Mouse (Mus musculus): ENCODE measurements at regions not wholly inside any gene's neighbourhood (a gene's known extent, or its start where the extent isn't known, plus 50 kb on each side); places are given as distances from the start of the nearest gene placed in this dataset.
A peak's percentile ranks its signal among the peaks of the same experiment; 100 is the strongest.
"Not testable (repeated sequence)": the region's sequence is repeated elsewhere in the genome, so short reads cannot be mapped to it uniquely, and the experiment has no call there.

- no peaks in the 10 kb centered on the region for H3K4me1 ChIP-seq (replicated peaks; ENCODE audit: control insufficient read depth, insufficient read depth, low read length)
- H3K9me3 ChIP-seq (ENCODE audit: control insufficient read depth) = no peaks in the 10 kb centered on the region
- no peak overlapping the region for H3K4me2 ChIP-seq (replicated peaks; ENCODE audit: low read depth)
- H3K4me3 ChIP-seq (ENCODE audit: low read depth, low read length) = no peak overlapping the region
- WGBS = 67% methylated on average over 3 of the region's 3 CpGs
- H3K9ac ChIP-seq (ENCODE audit: low read depth, low read length) = no peak overlapping the region
- no peak overlapping the region for H3K27ac ChIP-seq (ENCODE audit: low read depth, low read length)
- H3K36me3 ChIP-seq (ENCODE audit: control insufficient read depth, insufficient read depth) = no peaks in the 10 kb centered on the region
- no peak for TF ChIP-seq CTCF (IDR thresholded peaks at IDR 0.05; ENCODE audit: low read depth)
- H3K27me3 ChIP-seq (replicated peaks; ENCODE audit: control insufficient read depth, insufficient read depth, low read length) = no peaks in the 10 kb centered on the region
- ATAC-seq = no peak
These were observed 142.8 kb upstream of the Hes1 start for GRCm38 (mm10) chr16:29921385-29921784.

- not testable (repeated sequence) for H3K36me3 ChIP-seq (ENCODE audit: control insufficient read depth, insufficient read depth); H3K4me1 ChIP-seq (replicated peaks; ENCODE audit: control insufficient read depth, insufficient read depth, low read length); ATAC-seq; H3K9ac ChIP-seq (ENCODE audit: low read depth, low read length); H3K27ac ChIP-seq (ENCODE audit: low read depth, low read length); H3K27me3 ChIP-seq (replicated peaks; ENCODE audit: control insufficient read depth, insufficient read depth, low read length); H3K4me3 ChIP-seq (ENCODE audit: low read depth, low read length); H3K4me2 ChIP-seq (replicated peaks; ENCODE audit: low read depth); H3K9me3 ChIP-seq (ENCODE audit: control insufficient read depth)
- WGBS = 48% methylated on average over 11 of the region's 11 CpGs
These were observed 136.9 kb upstream of the Hes1 start for GRCm38 (mm10) chr16:29927276-29927675.

GRCm38 (mm10) chr16:29928291-29928690 lies 135.9 kb upstream of the Hes1 start:
- no peaks in the 10 kb centered on the region for H3K27me3 ChIP-seq (replicated peaks; ENCODE audit: control insufficient read depth, insufficient read depth, low read length)
- H3K9ac ChIP-seq (ENCODE audit: low read depth, low read length) = no peak overlapping the region
- ATAC-seq = no peak
- H3K36me3 ChIP-seq (ENCODE audit: control insufficient read depth, insufficient read depth) = no peaks in the 10 kb centered on the region
- no peak overlapping the region for H3K4me2 ChIP-seq (replicated peaks; ENCODE audit: low read depth)
- H3K4me3 ChIP-seq (ENCODE audit: low read depth, low read length) = no peak overlapping the region
- H3K4me1 ChIP-seq (replicated peaks; ENCODE audit: control insufficient read depth, insufficient read depth, low read length) = no peaks in the 10 kb centered on the region
- WGBS = 88% methylated on average over 4 of the region's 4 CpGs
- no peak overlapping the region for H3K27ac ChIP-seq (ENCODE audit: low read depth, low read length)
- TF ChIP-seq CTCF (IDR thresholded peaks at IDR 0.05; ENCODE audit: low read depth) = no peak
- peaks cover 3% of the 10 kb centered on the region; the same call in 1 of the 2 replicates for H3K9me3 ChIP-seq (ENCODE audit: control insufficient read depth)

DNA sequence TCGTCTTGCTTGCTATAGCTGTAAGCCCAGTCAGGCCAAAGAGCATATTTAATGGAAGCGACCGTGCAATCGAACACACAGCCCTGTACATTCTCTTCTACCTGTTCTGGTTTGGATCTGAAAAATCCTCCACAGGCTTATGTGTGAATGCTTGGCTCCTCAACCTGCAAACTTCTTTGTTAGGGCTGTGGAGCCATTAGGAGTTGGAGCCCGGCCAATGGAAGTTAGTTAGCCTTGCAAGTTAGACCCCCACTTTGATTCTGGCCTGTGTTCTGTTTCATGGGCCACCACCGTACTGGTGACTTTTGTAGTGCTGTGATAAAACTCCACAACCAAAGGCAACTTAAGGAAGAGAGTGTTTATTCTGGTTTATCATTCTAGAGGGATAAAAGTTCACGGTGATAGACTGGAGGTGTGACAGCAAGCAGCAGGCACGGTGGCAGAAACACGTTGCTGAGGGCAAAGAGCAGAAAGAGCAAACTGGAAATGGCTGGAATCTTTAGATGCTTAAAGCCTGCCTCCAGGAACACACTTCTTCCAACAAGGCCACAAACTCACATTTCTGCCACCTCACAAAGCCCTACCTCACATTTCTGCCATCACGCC lies 132.3 kb upstream of the Hes1 start:
- TF ChIP-seq CTCF (IDR thresholded peaks at IDR 0.05; ENCODE audit: low read depth) = no peak
- H3K9ac ChIP-seq (ENCODE audit: low read depth, low read length) = no peak overlapping the region
- WGBS = 50% methylated on average over 10 of the region's 10 CpGs
- H3K4me2 ChIP-seq (replicated peaks; ENCODE audit: low read depth) = no peak overlapping the region
- peak; percentile 66 for ATAC-seq
- H3K4me3 ChIP-seq (ENCODE audit: low read depth, low read length) = no peak overlapping the region
- H3K27me3 ChIP-seq (replicated peaks; ENCODE audit: control insufficient read depth, insufficient read depth, low read length) = no peaks in the 10 kb centered on the region
- peaks cover 3% of the 10 kb centered on the region; the same call in 1 of the 2 replicates for H3K4me1 ChIP-seq (replicated peaks; ENCODE audit: control insufficient read depth, insufficient read depth, low read length)
- no peaks in the 10 kb centered on the region for H3K36me3 ChIP-seq (ENCODE audit: control insufficient read depth, insufficient read depth)
- peaks cover 3% of the 10 kb centered on the region; the same call in 1 of the 2 replicates for H3K9me3 ChIP-seq (ENCODE audit: control insufficient read depth)
- peak overlapping the region; percentile 73 for H3K27ac ChIP-seq (ENCODE audit: low read depth, low read length)

DNA sequence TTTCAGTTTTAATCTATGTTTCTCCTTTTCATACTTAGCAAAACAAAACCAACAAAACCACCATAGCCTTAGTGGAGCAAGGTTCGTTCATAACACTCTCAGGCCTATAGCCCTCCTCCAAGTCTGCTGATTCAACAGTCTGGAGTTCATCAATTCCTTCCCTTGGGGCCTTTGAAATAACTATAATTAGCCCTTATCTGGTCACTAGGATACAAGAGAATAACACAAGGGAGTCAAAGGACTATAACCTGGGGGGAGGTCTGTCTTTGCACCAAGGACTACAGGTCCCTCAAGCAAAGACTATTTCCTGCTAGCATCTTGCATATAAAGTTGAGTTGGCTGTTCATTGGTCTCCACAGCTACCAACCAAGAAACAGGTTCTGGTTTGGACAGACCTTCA lies 129.5 kb upstream of the Hes1 start:
- Histone ChIP-seq H3K9me3 (ENCODE audit: control insufficient read depth) (no peaks in the 10 kb centered on the region), H3K36me3 (ENCODE audit: control insufficient read depth, insufficient read depth) (no peaks in the 10 kb centered on the region), H3K27me3 (replicated peaks; ENCODE audit: control insufficient read depth, insufficient read depth, low read length) (no peaks in the 10 kb centered on the region), H3K4me2 (replicated peaks; ENCODE audit: low read depth) (no peak overlapping the region), H3K27ac (ENCODE audit: low read depth, low read length) (no peak overlapping the region; the same call in 1 of the 2 replicates), H3K4me3 (ENCODE audit: low read depth, low read length) (no peak overlapping the region), H3K9ac (ENCODE audit: low read depth, low read length) (no peak overlapping the region), H3K4me1 (replicated peaks; ENCODE audit: control insufficient read depth, insufficient read depth, low read length) (peaks cover 3% of the 10 kb centered on the region; the same call in 1 of the 2 replicates)
- no peak for TF ChIP-seq CTCF (IDR thresholded peaks at IDR 0.05; ENCODE audit: low read depth)
- ATAC-seq = peak; percentile 77
- WGBS = 39% methylated on average over 1 of the region's 1 CpGs

DNA sequence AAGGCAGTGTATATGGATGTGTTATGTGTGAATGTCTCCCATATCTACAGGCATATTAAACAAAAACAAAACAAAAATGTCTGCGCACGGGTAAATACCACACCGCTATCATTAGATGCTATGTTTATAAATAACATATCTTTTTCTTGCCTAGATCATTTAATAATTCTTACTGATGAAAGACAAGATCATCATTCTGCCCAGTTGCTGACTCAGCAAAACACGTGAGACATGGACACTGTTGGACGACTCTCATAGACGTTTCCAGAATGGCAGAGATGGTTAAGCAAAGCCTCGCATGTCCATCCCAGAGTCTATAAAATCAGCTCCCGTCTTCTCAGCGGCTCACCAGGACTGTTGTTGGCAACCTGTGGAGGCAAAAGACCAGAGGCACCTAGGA lies 125.5 kb upstream of the Hes1 start:
- H3K9ac ChIP-seq (ENCODE audit: low read depth, low read length) = no peak overlapping the region
- no peaks in the 10 kb centered on the region for H3K36me3 ChIP-seq (ENCODE audit: control insufficient read depth, insufficient read depth)
- no peaks in the 10 kb centered on the region for H3K27me3 ChIP-seq (replicated peaks; ENCODE audit: control insufficient read depth, insufficient read depth, low read length)
- H3K4me2 ChIP-seq (replicated peaks; ENCODE audit: low read depth) = no peak overlapping the region
- TF ChIP-seq CTCF (IDR thresholded peaks at IDR 0.05; ENCODE audit: low read depth) = no peak
- WGBS = 94% methylated on average over 9 of the region's 9 CpGs
- no peaks in the 10 kb centered on the region for H3K9me3 ChIP-seq (ENCODE audit: control insufficient read depth)
- H3K27ac ChIP-seq (ENCODE audit: low read depth, low read length) = no peak overlapping the region
- H3K4me1 ChIP-seq (replicated peaks; ENCODE audit: control insufficient read depth, insufficient read depth, low read length) = peaks cover 3% of the 10 kb centered on the region; the same call in 1 of the 2 replicates
- H3K4me3 ChIP-seq (ENCODE audit: low read depth, low read length) = no peak overlapping the region
- ATAC-seq = no peak

Measured in intestine, postnatal 0 days (tissue).